Mouse (Mus musculus): ENCODE data around the gene Nova1.

Gene Nova1

DNA sequence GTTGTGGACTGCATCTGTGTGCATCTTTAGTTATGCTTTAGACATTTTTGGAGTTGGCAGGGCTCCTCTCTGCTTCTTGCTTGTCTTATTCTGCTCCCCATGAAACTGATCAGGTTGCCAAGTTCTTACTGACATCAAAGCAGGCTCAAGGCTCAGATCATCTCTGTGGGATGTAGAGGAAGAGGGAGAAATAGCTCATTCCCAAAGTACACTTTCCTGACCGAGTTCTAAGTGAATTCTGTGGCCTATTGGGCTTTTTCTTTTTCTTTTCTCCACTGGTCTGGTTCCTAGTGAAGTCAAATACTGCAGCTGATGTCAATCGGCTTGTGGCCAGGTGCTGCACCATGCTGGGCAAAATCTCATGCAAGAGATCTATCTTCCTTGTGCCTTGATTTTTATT lies 152.0 kb downstream of the Nova1 start:
- peak; percentile 62 to 64 for DNase-seq

- DNase-seq, result peak in 1 of 2 experiments; percentile 13
Observed at GRCm38 (mm10) chr12:46646139-46646611, 172.6 kb downstream of the Nova1 start.

DNA sequence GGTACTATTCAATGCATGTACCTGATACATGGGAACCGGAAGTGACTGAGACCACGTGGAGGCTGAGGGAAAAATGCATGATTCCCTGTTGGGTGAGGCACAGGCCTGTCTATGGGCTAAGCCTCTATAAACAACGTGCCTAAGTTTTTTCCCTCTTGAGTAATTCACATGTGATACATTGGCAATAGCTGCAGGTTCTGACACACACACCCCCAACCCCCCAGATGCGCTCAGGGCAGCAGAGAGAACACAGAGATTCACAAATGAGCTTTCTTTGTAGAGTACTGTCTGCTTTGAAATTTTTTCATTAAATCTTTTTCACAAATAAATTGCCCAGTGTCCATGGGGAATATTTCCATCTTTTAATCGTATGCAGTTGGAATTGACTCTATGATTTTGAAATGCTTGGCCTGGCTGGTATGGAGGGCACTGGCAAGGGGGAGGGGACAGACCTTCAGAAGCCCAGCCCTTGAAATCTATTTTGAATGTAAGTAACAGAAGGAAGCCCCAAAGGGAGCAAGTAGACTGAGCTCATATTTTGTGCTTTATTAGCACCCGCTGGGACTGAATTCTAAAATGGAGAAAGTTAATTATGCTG lies 173.3 kb downstream of the Nova1 start:
- DNase-seq, result no peak
